Mouse (Mus musculus) hindbrain, embryonic 16.5 days (tissue): Measurements from ENCODE around the gene Maz. TPM values are rescaled to one million over a fixed set of nuclear protein-coding genes. Genes with fewer than 3 reads are reported as not detected.

ENCODE experiments used
- ATAC-seq: fragments of 200-750 bp; cut with Nextera tagmentation; 2 replicates; pipeline ENCODE4 v1.8.0; 2017; ENCODE audit warnings: moderate TSS enrichment, moderate library complexity
- H3K27ac ChIP-seq: fragments of 300-500 bp; sonication (generic); 2 replicates; pipeline ENCODE4 v1.5.1; 2014; ENCODE audit warnings: low read depth, mild to moderate bottlenecking, control low read depth, low read length, moderate library complexity
- H3K27me3 ChIP-seq: fragments of 300-500 bp; sonication (generic); replicated peaks from 2 replicates; pipeline ENCODE4 v1.6.1; 2014; ENCODE audit warnings: low read length; ENCODE audit not compliant: control insufficient read depth, insufficient read depth
- H3K36me3 ChIP-seq: fragments of 300-500 bp; sonication (generic); 2 replicates; pipeline ENCODE4 v1.6.1; 2014; ENCODE audit warnings: mild to moderate bottlenecking, low read length, moderate library complexity, mixed read lengths; ENCODE audit not compliant: control insufficient read depth, insufficient read depth
- H3K4me1 ChIP-seq: fragments of 300-500 bp; sonication (generic); 2 replicates; pipeline ENCODE4 v1.6.1; 2014; ENCODE audit warnings: low read depth, low read length; ENCODE audit not compliant: control insufficient read depth, insufficient read depth
- H3K4me2 ChIP-seq: fragments of 300-500 bp; sonication (generic); 2 replicates; pipeline ENCODE4 v1.6.1; 2014; ENCODE audit warnings: mild to moderate bottlenecking, low read length, control low read depth, moderate library complexity
- H3K4me3 ChIP-seq: fragments of 300-500 bp; sonication (generic); 2 replicates; pipeline ENCODE4 v1.5.1; 2014; ENCODE audit warnings: mild to moderate bottlenecking, low read length, control low read depth, moderate library complexity
- H3K9ac ChIP-seq: fragments of 300-500 bp; sonication (generic); 2 replicates; pipeline ENCODE4 v1.6.1; 2014; ENCODE audit warnings: low read depth, mild to moderate bottlenecking, control low read depth, low read length, moderate library complexity
- H3K9me3 ChIP-seq: fragments of 300-500 bp; sonication (generic); 2 replicates; pipeline ENCODE4 v1.6.1; 2014; ENCODE audit warnings: mild to moderate bottlenecking, low read length, moderate library complexity; ENCODE audit not compliant: control insufficient read depth
- WGBS: fragments of 180-500 bp; shearing (Covaris S2); extraction: QIAGEN DNeasy Blood & Tissue Kit; methylation state at CpG from one replicate; pipeline ENCODE4 v1.1.7; 2014; 5-methylcytosine and 5-hydroxymethylcytosine counted together
- polyA plus RNA-seq: library from polyadenylated mRNA; unstranded; fragments of >200 nt; fragmentation: Nextera tagmentation; extraction: Ambion mirVana; gene quantifications from 2 replicates; pipeline ENCODE4 v1.2.1, GENCODE M21; 2015

Maz gene
- polyA plus RNA-seq, 1 experiment from 2014 or later = 53.9 TPM

DNA sequence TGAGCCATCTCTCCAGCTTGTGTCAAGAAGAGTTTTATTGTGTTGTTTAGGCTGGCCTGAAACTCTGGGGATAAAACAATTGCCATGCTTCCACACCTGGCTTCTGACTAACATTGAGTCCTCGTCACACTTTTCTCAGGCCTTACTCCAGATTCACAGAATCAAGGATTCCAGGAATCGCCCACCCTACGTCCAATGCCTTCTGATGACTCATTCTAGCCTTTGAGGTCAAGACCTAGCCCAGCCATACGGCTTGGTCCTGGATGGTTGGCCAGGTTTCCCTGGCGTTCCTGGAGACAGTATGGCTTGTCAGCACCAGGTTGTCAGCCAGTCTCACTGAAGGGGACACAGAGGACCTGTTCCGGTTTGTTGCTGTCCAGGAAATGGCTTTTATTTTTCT, 14.5 kb downstream of the Maz start:
- Histone ChIP-seq H3K4me2 (no peak overlapping the region), H3K27me3 (no peaks in the 10 kb centered on the region), H3K36me3 (no peaks in the 10 kb centered on the region; the same call in 1 of the 2 replicates), H3K9me3 (no peaks in the 10 kb centered on the region), H3K4me1 (peaks cover 16% of the 10 kb centered on the region), H3K4me3 (no peak overlapping the region), H3K9ac (no peak overlapping the region), H3K27ac (no peak overlapping the region)
- ATAC-seq = no peak
- WGBS = 92% methylated on average over 6 of the region's 6 CpGs

DNA sequence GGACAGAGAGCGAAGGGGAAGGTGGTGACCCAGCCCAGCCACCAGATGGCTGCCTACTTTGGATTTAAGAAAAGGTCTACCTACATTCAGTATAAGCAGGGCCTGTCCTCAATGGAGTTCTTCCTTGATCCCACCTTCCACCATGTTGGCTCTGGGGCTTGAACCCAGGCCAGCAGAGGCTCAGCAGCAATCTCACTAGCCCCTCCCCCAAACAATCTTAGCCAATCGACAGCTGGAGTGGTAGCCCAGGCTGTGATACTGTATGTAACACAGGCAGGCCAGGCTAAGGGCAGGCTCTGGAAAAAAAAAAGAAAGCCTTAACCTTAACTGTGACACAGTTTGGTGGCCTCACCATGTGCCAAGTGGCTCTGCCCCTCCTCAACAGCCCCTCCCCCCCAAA, 15.1 kb downstream of the Maz start:
- H3K4me3 ChIP-seq = no peak overlapping the region
- WGBS = 82% methylated on average over 2 of the region's 2 CpGs
- no peak overlapping the region for H3K4me2 ChIP-seq
- no peak overlapping the region for H3K27ac ChIP-seq
- no peak for ATAC-seq
- peaks cover 16% of the 10 kb centered on the region for H3K4me1 ChIP-seq
- H3K9me3 ChIP-seq = no peaks in the 10 kb centered on the region
- H3K9ac ChIP-seq = no peak overlapping the region
- no peaks in the 10 kb centered on the region; the same call in 1 of the 2 replicates for H3K36me3 ChIP-seq
- no peaks in the 10 kb centered on the region for H3K27me3 ChIP-seq

DNA sequence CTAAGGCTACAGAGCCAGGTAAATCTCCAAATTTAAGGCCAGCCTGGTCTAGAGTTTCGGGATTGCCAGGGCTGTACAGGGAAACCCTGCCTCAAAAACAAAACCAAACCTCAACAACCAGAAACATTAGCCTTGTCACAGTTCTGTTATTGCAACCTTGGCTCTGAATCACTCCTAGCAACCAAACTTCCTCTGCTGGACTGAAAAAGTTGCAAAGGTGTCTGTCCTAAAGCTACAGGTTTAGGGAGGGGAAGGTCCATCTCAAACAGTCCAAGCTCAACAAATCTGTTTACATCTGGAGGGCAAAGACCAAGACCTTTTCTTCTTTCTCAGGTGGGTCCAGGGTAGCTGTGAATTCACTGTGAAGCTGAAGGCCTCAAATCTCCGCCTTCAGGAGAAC, 15.8 kb downstream of the Maz start:
- no peaks in the 10 kb centered on the region; the same call in 1 of the 2 replicates for H3K36me3 ChIP-seq
- WGBS = 95% methylated on average over 2 of the region's 2 CpGs
- H3K4me3 ChIP-seq = no peak overlapping the region
- no peaks in the 10 kb centered on the region for H3K9me3 ChIP-seq
- no peak for ATAC-seq
- no peak overlapping the region for H3K4me2 ChIP-seq
- H3K27ac ChIP-seq = no peak overlapping the region
- H3K27me3 ChIP-seq = no peaks in the 10 kb centered on the region
- H3K4me1 ChIP-seq = peaks cover 15% of the 10 kb centered on the region
- H3K9ac ChIP-seq = no peak overlapping the region

DNA sequence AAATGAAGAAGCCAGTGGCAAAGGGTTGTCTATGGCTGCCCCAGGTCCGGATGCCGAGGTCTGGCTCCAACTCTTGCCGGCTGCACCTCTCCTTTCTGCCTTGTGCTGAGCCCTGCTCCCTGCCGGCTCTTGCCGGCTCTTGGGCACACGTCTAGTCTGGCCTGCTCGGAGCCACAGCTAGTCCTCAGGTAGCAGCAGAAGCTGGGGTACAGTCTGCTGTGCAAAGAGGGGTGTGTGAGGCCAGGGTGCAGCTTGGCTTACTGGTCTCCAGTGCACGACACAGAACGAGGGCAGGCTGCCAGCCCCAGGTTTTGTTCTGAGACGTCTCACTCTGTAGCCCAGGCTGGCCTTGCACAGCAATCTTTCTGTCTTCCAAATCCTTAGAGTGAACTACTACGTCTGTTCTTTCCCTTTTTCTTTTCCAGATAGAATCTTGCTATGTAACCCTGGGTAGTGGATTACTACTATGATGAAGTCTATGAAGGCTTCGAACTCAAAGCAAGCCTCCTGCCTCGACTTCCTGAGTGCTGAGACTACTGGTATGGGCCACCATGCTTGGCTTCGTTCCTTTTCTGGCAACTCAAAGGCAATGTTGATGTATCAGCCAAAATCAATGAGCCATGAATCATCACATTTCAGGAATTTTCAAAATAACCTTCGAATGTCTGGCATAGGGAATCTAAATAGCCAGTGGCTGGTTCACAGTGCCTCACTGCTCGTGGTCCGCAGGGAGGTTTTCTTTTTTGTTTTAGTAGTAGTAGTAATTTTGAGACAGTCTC, 17.3 kb downstream of the Maz start:
- WGBS = 81% methylated on average over 17 of the region's 17 CpGs
- Histone ChIP-seq H3K9me3 (no peaks in the 10 kb centered on the region), H3K9ac (no peak overlapping the region), H3K4me1 (peaks cover 6% of the 10 kb centered on the region), H3K4me2 (no peak overlapping the region), H3K4me3 (no peak overlapping the region), H3K36me3 (no peaks in the 10 kb centered on the region), H3K27ac (peak overlapping the region; percentile 54; the same call in 1 of the 2 replicates), H3K27me3 (no peaks in the 10 kb centered on the region)
- no peak for ATAC-seq

DNA sequence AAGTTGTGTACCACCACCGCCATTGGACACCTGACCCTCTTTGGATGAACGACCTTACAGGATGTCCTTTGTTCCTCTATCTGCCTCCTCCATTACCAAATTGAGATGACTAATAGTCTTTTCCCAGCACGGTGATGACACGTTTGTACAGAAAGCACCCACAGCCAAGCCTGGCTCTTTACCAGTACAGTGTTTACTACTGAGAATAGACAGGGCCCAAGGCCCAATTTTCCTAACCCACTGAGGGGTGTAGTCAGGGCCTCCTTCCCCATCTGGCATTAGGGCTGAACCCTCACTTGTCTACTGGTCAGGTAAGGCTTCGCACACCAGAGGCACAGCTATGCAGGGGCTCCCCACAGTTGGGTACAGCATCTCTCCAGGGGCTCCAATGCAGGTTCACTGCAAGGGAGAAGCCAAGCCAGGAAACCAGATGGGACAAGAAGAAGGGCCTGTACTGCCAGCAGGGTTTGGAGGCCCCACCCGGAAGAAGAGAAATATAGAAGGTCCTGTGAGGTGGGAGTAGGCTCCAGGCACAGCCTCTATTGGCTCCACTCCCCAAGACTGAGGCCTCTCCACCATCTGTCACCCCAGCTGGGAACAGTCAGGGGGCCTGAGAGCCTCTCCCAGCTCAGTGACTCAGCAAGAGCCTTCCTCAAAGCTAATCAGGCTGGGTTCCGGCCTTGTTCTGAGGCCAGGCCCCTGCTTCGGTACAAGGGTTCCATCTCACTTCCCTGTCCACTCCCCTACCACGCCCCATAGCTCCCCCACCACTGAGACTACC, 18.4 kb downstream of the Maz start:
- WGBS = 50% methylated on average over 9 of the region's 9 CpGs
- Histone ChIP-seq H3K4me2 (no peak overlapping the region), H3K27me3 (no peaks in the 10 kb centered on the region), H3K36me3 (no peaks in the 10 kb centered on the region), H3K4me3 (no peak overlapping the region), H3K4me1 (no peaks in the 10 kb centered on the region; the same call in 1 of the 2 replicates), H3K27ac (peak overlapping the region; percentile 54), H3K9me3 (no peaks in the 10 kb centered on the region), H3K9ac (peak overlapping the region; percentile 10; the same call in 1 of the 2 replicates)
- ATAC-seq = peak; percentile 82

DNA sequence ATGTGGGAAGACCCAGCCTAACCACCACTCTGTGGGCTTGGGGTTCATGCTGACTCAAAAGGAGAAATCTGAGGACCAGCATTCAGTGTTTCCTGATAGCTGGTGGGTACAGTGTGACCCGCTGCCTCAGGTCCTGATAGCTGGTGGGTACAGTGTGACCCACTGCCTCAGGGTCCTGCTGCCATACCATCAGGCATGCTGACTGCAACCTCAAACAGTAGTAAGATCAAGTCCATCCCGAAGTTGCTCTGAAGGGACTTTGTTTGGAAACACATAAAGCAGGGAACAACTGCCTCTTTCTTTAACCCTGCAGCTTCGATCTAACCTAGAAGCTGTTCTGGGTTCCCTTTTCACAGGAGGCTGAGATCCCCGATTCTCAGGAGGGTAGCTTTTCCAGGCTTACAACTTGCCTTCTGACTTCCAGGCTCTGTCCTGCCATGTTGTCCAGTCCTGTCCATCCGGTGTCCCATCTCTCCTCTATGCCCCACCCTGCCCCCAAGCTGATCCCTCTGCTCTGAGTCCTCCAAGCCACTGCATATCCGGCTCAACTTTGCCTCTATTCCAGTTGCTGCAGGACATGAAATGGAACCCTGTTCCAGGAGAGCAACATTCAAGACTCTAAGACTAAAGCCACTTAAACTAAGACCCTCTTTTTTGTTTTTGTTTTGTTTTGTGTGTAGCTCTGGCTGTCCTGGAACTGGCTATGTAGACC, 19.4 kb downstream of the Maz start:
- Histone ChIP-seq H3K4me1 (no peaks in the 10 kb centered on the region; the same call in 1 of the 2 replicates), H3K4me3 (no peak overlapping the region), H3K4me2 (no peak overlapping the region), H3K9ac (no peak overlapping the region), H3K36me3 (no peaks in the 10 kb centered on the region), H3K9me3 (no peaks in the 10 kb centered on the region), H3K27ac (no peak overlapping the region), H3K27me3 (no peaks in the 10 kb centered on the region)
- 88% methylated on average over 6 of the region's 6 CpGs for WGBS
- no peak for ATAC-seq

DNA sequence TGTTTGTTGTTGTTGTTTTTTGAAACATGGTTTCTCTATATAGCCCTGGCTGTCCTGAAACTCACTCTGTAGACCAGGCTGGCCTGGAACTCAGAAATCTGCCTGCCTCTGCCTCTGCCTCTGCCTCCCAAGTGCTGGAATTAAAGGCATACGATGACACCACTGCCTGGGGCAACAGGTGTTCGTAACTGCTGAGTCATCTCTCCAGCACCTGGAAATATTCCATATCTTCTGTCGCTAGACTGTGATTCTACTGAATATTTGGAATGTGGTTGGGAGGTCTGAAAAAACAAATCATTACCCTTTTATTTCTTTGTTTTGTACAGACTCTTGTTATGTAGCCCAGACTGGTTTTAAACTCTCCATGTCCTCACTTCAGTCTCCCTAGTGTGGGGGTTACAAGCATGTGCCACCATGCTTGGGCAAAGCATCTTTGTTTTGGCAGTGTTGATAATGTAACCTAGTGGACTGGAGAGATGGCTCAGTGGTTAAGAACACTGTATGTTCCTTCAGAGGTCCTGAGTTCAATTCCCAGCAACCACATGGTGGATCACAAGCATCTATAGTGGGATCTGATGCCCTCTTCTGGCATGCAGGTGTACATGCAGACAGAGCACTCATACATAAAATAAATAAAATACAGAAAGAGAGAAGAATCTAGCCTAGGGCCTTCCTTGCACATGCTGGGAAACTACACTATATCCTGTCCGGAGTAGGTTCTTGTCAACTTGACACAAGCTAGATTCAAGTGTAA, 22.5 kb downstream of the Maz start:
- Histone ChIP-seq H3K27ac (no peak overlapping the region), H3K27me3 (no peaks in the 10 kb centered on the region), H3K36me3 (no peaks in the 10 kb centered on the region), H3K9me3 (no peaks in the 10 kb centered on the region), H3K4me1 (no peaks in the 10 kb centered on the region; the same call in 1 of the 2 replicates), H3K9ac (no peak overlapping the region), H3K4me2 (no peak overlapping the region), H3K4me3 (no peak overlapping the region)
- 93% methylated on average over 4 of the region's 4 CpGs for WGBS
- ATAC-seq = no peak

DNA sequence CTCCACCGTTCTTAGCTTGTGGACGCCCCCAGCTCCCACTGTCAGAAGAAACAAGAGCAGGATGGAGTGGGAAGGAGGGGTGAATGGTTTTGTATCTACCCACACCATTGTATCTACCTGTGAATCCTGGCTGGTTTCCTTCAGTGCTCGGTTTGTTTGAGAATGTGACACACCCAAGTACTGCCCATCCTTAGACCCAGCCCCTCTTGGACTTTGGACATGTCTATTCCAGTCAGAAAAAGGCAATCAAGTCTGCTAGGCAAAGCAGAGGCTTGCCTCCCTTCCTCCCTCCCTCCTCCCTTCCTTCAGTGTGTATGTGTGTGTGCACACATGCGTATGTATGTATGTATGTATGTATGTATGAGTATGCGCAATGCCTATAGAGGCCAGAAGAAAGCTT, 23.2 kb downstream of the Maz start:
- H3K36me3 ChIP-seq = no peaks in the 10 kb centered on the region
- no peak overlapping the region for H3K4me2 ChIP-seq
- no peak overlapping the region for H3K4me3 ChIP-seq
- H3K27ac ChIP-seq = no peak overlapping the region
- no peaks in the 10 kb centered on the region; the same call in 1 of the 2 replicates for H3K4me1 ChIP-seq
- WGBS = 86% methylated on average over 5 of the region's 5 CpGs
- H3K27me3 ChIP-seq = no peaks in the 10 kb centered on the region
- ATAC-seq = no peak
- H3K9me3 ChIP-seq = no peaks in the 10 kb centered on the region
- no peak overlapping the region for H3K9ac ChIP-seq
